Mouse (Mus musculus): Measurements from ENCODE around the gene Rassf3.
A peak's percentile ranks its signal among the peaks of the same experiment; 100 is the strongest.

The Rassf3 gene

GRCm38 (mm10) chr10:121476190-121476967 is at the start of gene Rassf3:
Rassf3 (minus strand) TSS chr10:121476347.
- DNase-seq (ENCODE audit: extremely low read depth, low read depth, low spot score): no peak

- DNase-seq (ENCODE audit: extremely low read depth, low read depth, low spot score): no peak
These were observed 44.9 kb upstream of the Rassf3 start for GRCm38 (mm10) chr10:121520923-121521585.

GRCm38 (mm10) chr10:121519710-121520109 is 43.6 kb upstream of the Rassf3 start:
- no peak for DNase-seq (ENCODE audit: extremely low read depth, low read depth, low spot score)

GRCm38 (mm10) chr10:121516008-121516600 is 40.0 kb upstream of the Rassf3 start:
- DNase-seq (ENCODE audit: extremely low read depth, low read depth, low spot score): no peak

- no peak for DNase-seq (ENCODE audit: extremely low read depth, low read depth, low spot score)
These were observed 33.9 kb upstream of the Rassf3 start for GRCm38 (mm10) chr10:121509751-121510643.

- no peak for DNase-seq (ENCODE audit: extremely low read depth, low read depth, low spot score)
These were observed 31.8 kb upstream of the Rassf3 start for GRCm38 (mm10) chr10:121507755-121508544.

- no peak for DNase-seq (ENCODE audit: extremely low read depth, low read depth, low spot score)
These were observed 30.8 kb upstream of the Rassf3 start for GRCm38 (mm10) chr10:121506731-121507583.

- DNase-seq (ENCODE audit: extremely low read depth, low read depth, low spot score): no peak
These were observed 29.8 kb upstream of the Rassf3 start for GRCm38 (mm10) chr10:121505929-121506328.

- DNase-seq (ENCODE audit: extremely low read depth, low read depth, low spot score): peak; percentile 87
These were observed 29.1 kb upstream of the Rassf3 start for GRCm38 (mm10) chr10:121504973-121505911.

- DNase-seq (ENCODE audit: extremely low read depth, low read depth, low spot score): no peak
These were observed 25.0 kb upstream of the Rassf3 start for GRCm38 (mm10) chr10:121501160-121501559.

GRCm38 (mm10) chr10:121500034-121500433 is 23.9 kb upstream of the Rassf3 start:
- DNase-seq (ENCODE audit: extremely low read depth, low read depth, low spot score): no peak

- DNase-seq (ENCODE audit: extremely low read depth, low read depth, low spot score): no peak
These were observed 22.9 kb upstream of the Rassf3 start for GRCm38 (mm10) chr10:121499063-121499462.

- no peak for DNase-seq (ENCODE audit: extremely low read depth, low read depth, low spot score)
These were observed 22.3 kb upstream of the Rassf3 start for GRCm38 (mm10) chr10:121498481-121498904.

- DNase-seq (ENCODE audit: extremely low read depth, low read depth, low spot score): no peak
These were observed 21.8 kb upstream of the Rassf3 start for GRCm38 (mm10) chr10:121497968-121498367.

- DNase-seq (ENCODE audit: extremely low read depth, low read depth, low spot score): no peak
These were observed 20.5 kb upstream of the Rassf3 start for GRCm38 (mm10) chr10:121496616-121497015.

- no peak for DNase-seq (ENCODE audit: extremely low read depth, low read depth, low spot score)
These were observed 17.9 kb upstream of the Rassf3 start for GRCm38 (mm10) chr10:121494163-121494425.

- DNase-seq (ENCODE audit: extremely low read depth, low read depth, low spot score): no peak
These were observed 17.4 kb upstream of the Rassf3 start for GRCm38 (mm10) chr10:121493374-121494162.

Data from fat pad, adult 2 months (tissue).